Mouse (Mus musculus) kidney, embryonic 14.5 days (tissue): ENCODE results near the gene Slc6a14. TPM values are rescaled to one million over a fixed set of nuclear protein-coding genes. Genes with fewer than 3 reads are reported as not detected.

ENCODE experiments used
- ATAC-seq: fragments of 200-750 bp; cut with Nextera tagmentation; 2 replicates; pipeline ENCODE4 v1.8.0; 2017; ENCODE audit warnings: moderate number of reproducible peaks, mild to moderate bottlenecking, moderate TSS enrichment, moderate library complexity; ENCODE audit not compliant: low FRiP score, low TSS enrichment
- H3K27ac ChIP-seq: fragments of 300-500 bp; sonication (generic); 2 replicates; pipeline ENCODE4 v1.5.1; 2014; ENCODE audit warnings: low read depth, mild to moderate bottlenecking, low read length, moderate library complexity, mixed read lengths
- H3K27me3 ChIP-seq: fragments of 300-500 bp; sonication (generic); 2 replicates; pipeline ENCODE4 v1.6.1; 2014; ENCODE audit warnings: mild to moderate bottlenecking, low read length; ENCODE audit not compliant: control insufficient read depth, insufficient read depth
- H3K36me3 ChIP-seq: fragments of 300-500 bp; sonication (generic); 2 replicates; pipeline ENCODE4 v1.6.1; 2014; ENCODE audit warnings: low read length, mixed read lengths; ENCODE audit not compliant: control insufficient read depth, insufficient read depth
- H3K4me1 ChIP-seq: fragments of 300-500 bp; sonication (generic); 2 replicates; pipeline ENCODE4 v1.6.1; 2014; ENCODE audit warnings: low read length, mixed read lengths; ENCODE audit not compliant: control insufficient read depth, insufficient read depth
- H3K4me2 ChIP-seq: fragments of 300-500 bp; sonication (generic); replicated peaks from 2 replicates; pipeline ENCODE4 v1.6.1; 2014; ENCODE audit warnings: low read depth, mild to moderate bottlenecking, low read length
- H3K4me3 ChIP-seq: fragments of 300-500 bp; sonication (generic); 2 replicates; pipeline ENCODE4 v1.5.1; 2014; ENCODE audit warnings: mild to moderate bottlenecking, low read length
- H3K9ac ChIP-seq: fragments of 300-500 bp; sonication (generic); 2 replicates; pipeline ENCODE4 v1.6.1; 2014; ENCODE audit warnings: low read depth, mild to moderate bottlenecking, low read length, moderate library complexity
- H3K9me3 ChIP-seq: fragments of 300-500 bp; sonication (generic); 2 replicates; pipeline ENCODE4 v1.6.1; 2016; ENCODE audit warnings: low read length; ENCODE audit not compliant: control insufficient read depth
- WGBS: fragments of 180-500 bp; shearing (Covaris S2); extraction: QIAGEN DNeasy Blood & Tissue Kit; methylation state at CpG from one replicate; pipeline ENCODE4 v1.1.7; 2014; 5-methylcytosine and 5-hydroxymethylcytosine counted together
- polyA plus RNA-seq: library from polyadenylated mRNA; unstranded; fragments of >200 nt; fragmentation: Nextera tagmentation; extraction: Ambion mirVana; gene quantifications from 2 replicates; pipeline ENCODE4 v1.2.1, GENCODE M21; 2014

The Slc6a14 gene
- polyA plus RNA-seq = not detected in 2 replicates

DNA sequence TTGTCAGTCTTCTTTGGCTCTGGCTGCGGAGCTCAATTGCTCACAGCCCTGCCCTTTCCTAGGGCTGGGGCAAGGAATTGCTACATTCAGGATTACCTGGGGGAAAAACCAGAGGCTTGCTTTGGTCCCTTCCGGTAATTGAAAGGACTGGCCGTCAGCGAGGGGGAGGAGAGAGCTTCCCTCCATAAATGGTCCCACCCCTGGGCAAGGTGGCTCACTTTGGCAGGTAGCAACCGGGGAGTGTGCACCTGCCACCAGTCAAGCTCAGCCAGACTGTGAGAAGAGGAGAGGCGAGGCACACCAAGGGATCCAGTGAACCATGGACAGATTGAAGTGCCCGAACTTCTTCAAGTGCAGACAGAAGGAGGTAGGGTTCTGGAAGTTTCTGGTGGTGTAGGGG, at the start of gene Slc6a14:
Gene Slc6a14 (plus strand): TSS at position 68 of the 400 bp plus-strand sequence.
- Histone ChIP-seq H3K36me3 (no peaks in the 10 kb centered on the region), H3K27me3 (no peaks in the 10 kb centered on the region), H3K4me1 (no peaks in the 10 kb centered on the region), H3K9ac (no peak within 1 kb of the TSS), H3K27ac (no peak within 1 kb of the TSS), H3K4me3 (no peak within 1 kb of the TSS), H3K4me2 (no peak within 1 kb of the TSS), H3K9me3 (no peaks in the 10 kb centered on the region)
- 51% methylated on average over 7 of the region's 7 CpGs for WGBS
- no peak for ATAC-seq

DNA sequence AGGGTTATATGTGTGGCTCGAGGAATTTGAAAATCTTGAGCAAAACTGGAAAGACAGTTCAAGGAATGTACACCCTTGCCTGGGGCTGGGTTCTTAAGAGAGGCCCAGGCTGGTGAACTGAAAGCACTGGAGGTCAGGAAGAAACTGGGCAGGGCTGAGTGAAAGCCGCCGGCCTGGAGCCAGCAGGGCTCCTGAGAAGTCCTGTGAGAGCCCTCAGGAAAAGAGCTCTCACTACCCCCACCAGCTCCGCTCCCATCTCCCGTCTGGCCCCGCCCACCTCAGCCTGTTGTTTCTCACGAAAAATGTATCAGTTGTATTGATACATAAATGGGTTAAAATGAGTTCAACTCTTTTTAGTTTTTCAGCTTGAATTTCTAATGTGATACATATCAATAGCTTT, 43.8 kb upstream of the Slc6a14 start:
- no peak overlapping the region for H3K4me3 ChIP-seq
- no peaks in the 10 kb centered on the region for H3K27me3 ChIP-seq
- no peak overlapping the region for H3K27ac ChIP-seq
- no peaks in the 10 kb centered on the region for H3K36me3 ChIP-seq
- H3K9me3 ChIP-seq = no peaks in the 10 kb centered on the region
- H3K4me2 ChIP-seq = no peak overlapping the region
- 32% methylated on average over 7 of the region's 7 CpGs for WGBS
- H3K4me1 ChIP-seq = no peaks in the 10 kb centered on the region
- no peak for ATAC-seq
- no peak overlapping the region for H3K9ac ChIP-seq

- 70% methylated on average over 6 of the region's 6 CpGs for WGBS
- no peaks in the 10 kb centered on the region for H3K4me1 ChIP-seq
- ATAC-seq = no peak
- H3K36me3 ChIP-seq = no peaks in the 10 kb centered on the region
- no peaks in the 10 kb centered on the region for H3K27me3 ChIP-seq
- H3K4me2 ChIP-seq = no peak overlapping the region
- H3K4me3 ChIP-seq = no peak overlapping the region
- no peak overlapping the region for H3K9ac ChIP-seq
- H3K27ac ChIP-seq = no peak overlapping the region
- H3K9me3 ChIP-seq = no peaks in the 10 kb centered on the region
Observed at GRCm38 (mm10) chrX:21695220-21695619, 19.5 kb upstream of the Slc6a14 start.

GRCm38 (mm10) chrX:21695687-21696086, 19.0 kb upstream of the Slc6a14 start:
- Histone ChIP-seq H3K9ac (no peak overlapping the region), H3K4me3 (no peak overlapping the region), H3K36me3 (no peaks in the 10 kb centered on the region), H3K9me3 (no peaks in the 10 kb centered on the region), H3K4me2 (no peak overlapping the region), H3K27me3 (no peaks in the 10 kb centered on the region), H3K27ac (no peak overlapping the region), H3K4me1 (no peaks in the 10 kb centered on the region)
- no peak for ATAC-seq
- 83% methylated on average over 3 of the region's 3 CpGs for WGBS

GRCm38 (mm10) chrX:21701646-21702045, 13.1 kb upstream of the Slc6a14 start:
- H3K9ac ChIP-seq = no peak overlapping the region
- no peak overlapping the region for H3K4me2 ChIP-seq
- no peaks in the 10 kb centered on the region for H3K4me1 ChIP-seq
- 75% methylated on average over 4 of the region's 4 CpGs for WGBS
- H3K36me3 ChIP-seq = no peaks in the 10 kb centered on the region
- no peak overlapping the region for H3K4me3 ChIP-seq
- H3K9me3 ChIP-seq = no peaks in the 10 kb centered on the region
- no peak for ATAC-seq
- no peaks in the 10 kb centered on the region for H3K27me3 ChIP-seq
- H3K27ac ChIP-seq = no peak overlapping the region

DNA sequence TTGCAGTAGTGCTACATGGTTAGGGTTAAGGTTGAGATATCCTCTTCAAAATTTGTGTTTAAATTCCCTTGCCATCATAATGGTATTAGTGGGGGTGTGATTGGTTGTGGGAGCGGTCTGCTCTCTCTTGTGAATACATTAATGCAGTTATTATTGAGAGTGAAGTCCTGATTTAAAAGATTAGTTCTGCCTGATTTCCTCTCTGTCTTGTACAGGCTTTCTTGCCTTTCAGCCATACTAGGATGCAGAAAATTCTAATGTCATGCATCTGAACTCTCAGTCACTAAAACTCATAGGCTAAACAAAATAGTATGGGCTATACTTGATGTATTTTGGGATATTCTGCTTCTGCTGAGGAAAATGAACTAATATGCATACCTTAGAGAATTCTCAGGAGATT, 10.2 kb upstream of the Slc6a14 start:
- Histone ChIP-seq H3K4me2 (no peak overlapping the region), H3K27me3 (no peaks in the 10 kb centered on the region), H3K27ac (no peak overlapping the region), H3K36me3 (no peaks in the 10 kb centered on the region), H3K9me3 (no peaks in the 10 kb centered on the region), H3K4me1 (no peaks in the 10 kb centered on the region), H3K4me3 (no peak overlapping the region), H3K9ac (no peak overlapping the region)
- WGBS = 81% methylated on average over 1 of the region's 1 CpGs
- no peak for ATAC-seq

DNA sequence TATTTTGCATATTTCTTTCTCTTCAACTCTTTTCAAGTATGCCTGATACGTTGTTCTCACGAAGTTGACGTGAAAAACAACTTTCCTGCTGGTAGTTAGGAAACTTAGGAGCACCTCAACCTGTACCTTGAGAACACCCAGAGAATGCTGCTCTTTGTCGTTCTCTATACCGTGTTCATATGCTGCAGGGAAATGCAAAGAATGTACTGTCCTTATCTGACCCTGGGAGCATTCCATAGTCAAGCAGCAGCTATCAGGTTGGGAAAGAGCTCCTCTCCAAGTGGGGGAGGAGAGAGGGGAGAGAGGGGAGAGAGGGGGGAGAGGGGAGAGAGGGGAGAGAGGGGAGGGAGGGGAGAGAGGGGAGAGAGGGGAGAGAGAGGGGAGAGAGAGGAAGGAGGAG, 597 bp downstream of the Slc6a14 start:
- Histone ChIP-seq H3K27ac (no peak overlapping the region), H3K4me2 (no peak overlapping the region), H3K9ac (no peak overlapping the region), H3K4me1 (no peaks in the 10 kb centered on the region), H3K27me3 (no peaks in the 10 kb centered on the region), H3K4me3 (no peak overlapping the region), H3K9me3 (no peaks in the 10 kb centered on the region), H3K36me3 (no peaks in the 10 kb centered on the region)
- no peak for ATAC-seq
- 68% methylated on average over 5 of the region's 5 CpGs for WGBS

DNA sequence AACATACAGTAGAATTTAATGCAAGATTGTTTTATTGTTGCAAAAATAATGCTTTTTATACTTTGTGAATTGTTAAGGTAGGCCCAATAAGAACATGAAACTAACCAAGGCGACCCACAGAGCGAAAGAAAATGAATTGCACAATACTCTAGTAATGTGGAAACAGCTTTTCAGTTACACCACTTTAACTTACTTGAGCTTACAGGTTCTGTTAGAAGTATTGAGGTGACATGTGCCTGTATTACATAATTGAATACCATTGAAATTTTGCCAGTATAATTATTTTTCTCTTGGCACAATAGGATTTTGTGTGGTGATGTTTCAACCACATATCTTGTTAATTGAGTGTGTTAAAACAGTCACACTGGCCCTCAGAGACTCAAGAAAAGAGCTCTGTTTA, 2.2 kb downstream of the Slc6a14 start:
- H3K27me3 ChIP-seq = no peaks in the 10 kb centered on the region
- 85% methylated on average over 2 of the region's 2 CpGs for WGBS
- no peak for ATAC-seq

DNA sequence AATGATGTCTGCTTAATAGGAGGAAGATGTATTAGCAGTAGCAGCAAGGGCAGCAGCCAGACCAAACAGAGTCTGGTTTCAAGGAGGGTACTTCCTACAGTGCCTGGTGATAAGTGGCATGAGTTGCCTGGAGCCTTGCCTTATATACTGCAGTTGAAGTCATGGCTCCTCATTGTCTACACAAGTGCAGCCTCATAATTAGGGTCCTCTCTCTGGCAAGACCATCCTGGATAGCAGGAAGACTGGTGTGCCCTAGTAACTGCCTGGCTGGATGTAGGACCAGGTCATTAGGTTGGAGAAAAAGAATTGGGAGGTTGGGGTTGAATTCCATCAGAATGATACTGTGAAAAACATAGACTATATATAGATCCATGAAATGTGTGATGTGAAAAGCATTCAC, 30.3 kb downstream of the Slc6a14 start, which contains the start of gene Gm28269:
Gene Gm28269 (minus strand): TSS at position 101 of the 400 bp plus-strand sequence.
- Histone ChIP-seq H3K9me3 (no peaks in the 10 kb centered on the region), H3K4me2 (no peak within 1 kb of the TSS), H3K36me3 (no peaks in the 10 kb centered on the region), H3K4me3 (no peak within 1 kb of the TSS), H3K27ac (no peak within 1 kb of the TSS), H3K4me1 (no peaks in the 10 kb centered on the region), H3K9ac (no peak within 1 kb of the TSS), H3K27me3 (no peaks in the 10 kb centered on the region)
- ATAC-seq = no peak

More for the DNA sequence above, 2.2 kb downstream of the Slc6a14 start:
- no peak overlapping the region for H3K9ac ChIP-seq
- no peaks in the 10 kb centered on the region for H3K36me3 ChIP-seq
- H3K4me2 ChIP-seq = no peak overlapping the region
- no peaks in the 10 kb centered on the region for H3K4me1 ChIP-seq
- H3K27ac ChIP-seq = no peak overlapping the region
- H3K4me3 ChIP-seq = no peak overlapping the region
- no peaks in the 10 kb centered on the region for H3K9me3 ChIP-seq
